Mouse (Mus musculus) midbrain, postnatal 0 days (tissue): ENCODE measurements around the gene Psen2. TPM values are rescaled to one million over a fixed set of nuclear protein-coding genes. Genes with fewer than 3 reads are reported as not detected.

Experiments used
- ATAC-seq: fragments of 200-750 bp; cut with Nextera tagmentation; 2 replicates; pipeline ENCODE4 v1.8.0; 2017; ENCODE audit warnings: moderate number of reproducible peaks, mild to moderate bottlenecking, moderate TSS enrichment, moderate library complexity; ENCODE audit not compliant: low FRiP score
- DNase-seq: peaks from one replicate; pipeline ENCODE4 v3.0.0-alpha.2; 2015; ENCODE audit warnings: low spot score
- H3K27ac ChIP-seq: fragments of 300-500 bp; sonication (generic); 2 replicates; pipeline ENCODE4 v1.5.1; 2014; ENCODE audit warnings: low read depth, mild to moderate bottlenecking, low read length, mixed read lengths
- H3K27me3 ChIP-seq: fragments of 300-500 bp; sonication (generic); 2 replicates; pipeline ENCODE4 v1.6.1; 2014; ENCODE audit warnings: low read length, control low read depth, mixed read lengths; ENCODE audit not compliant: insufficient read depth
- H3K36me3 ChIP-seq: fragments of 300-500 bp; sonication (generic); 2 replicates; pipeline ENCODE4 v1.6.1; 2014; ENCODE audit warnings: low read length, control low read depth, mixed read lengths; ENCODE audit not compliant: insufficient read depth
- H3K4me1 ChIP-seq: fragments of 300-500 bp; sonication (generic); 2 replicates; pipeline ENCODE4 v1.6.1; 2014; ENCODE audit warnings: mild to moderate bottlenecking, control low read depth, antibody characterized with exemption, low read length, mixed read lengths; ENCODE audit not compliant: insufficient read depth
- H3K4me2 ChIP-seq: fragments of 300-500 bp; sonication (generic); 2 replicates; pipeline ENCODE4 v1.6.1; 2014; ENCODE audit warnings: low read depth, mild to moderate bottlenecking, low read length, mixed read lengths; ENCODE audit not compliant: poor library complexity, severe bottlenecking
- H3K4me3 ChIP-seq: fragments of 300-500 bp; sonication (generic); 2 replicates; pipeline ENCODE4 v1.5.1; 2014; ENCODE audit warnings: low read depth, mild to moderate bottlenecking, low read length, moderate library complexity
- H3K9ac ChIP-seq: fragments of 300-500 bp; sonication (generic); replicated peaks from 2 replicates; pipeline ENCODE4 v1.6.1; 2014; ENCODE audit warnings: mild to moderate bottlenecking, low read length, moderate library complexity, mixed read lengths; ENCODE audit not compliant: poor library complexity, severe bottlenecking
- H3K9me3 ChIP-seq: fragments of 300-500 bp; sonication (generic); 2 replicates; pipeline ENCODE4 v1.6.1; 2016; ENCODE audit warnings: low read length, control low read depth
- CTCF ChIP-seq: IDR thresholded peaks from 2 replicates; pipeline ENCODE4 v1.5.1; 2016; ENCODE audit warnings: antibody characterized with exemption, mild to moderate bottlenecking
- WGBS: fragments of 180-500 bp; shearing (Covaris S2); extraction: QIAGEN DNeasy Blood & Tissue Kit; methylation state at CpG from one replicate; pipeline ENCODE4 v1.1.7; 2014; 5-methylcytosine and 5-hydroxymethylcytosine counted together
- polyA plus RNA-seq: library from polyadenylated mRNA; unstranded; fragments of >200 nt; fragmentation: Nextera tagmentation; extraction: Ambion mirVana; gene quantifications from 2 replicates; pipeline ENCODE4 v1.2.1, GENCODE M21; 2015
- total RNA-seq: library from RNA; depleted of rRNA; stranded (reverse); fragments of >200 nt; gene quantifications from 2 replicates; pipeline ENCODE4 v1.2.3, GENCODE M21; 2014; rRNA removed

The Psen2 gene
- total RNA-seq (30.6 and 32.1 TPM in 2 replicates), polyA plus RNA-seq (22.0 and 24.5 TPM in 2 replicates)

DNA sequence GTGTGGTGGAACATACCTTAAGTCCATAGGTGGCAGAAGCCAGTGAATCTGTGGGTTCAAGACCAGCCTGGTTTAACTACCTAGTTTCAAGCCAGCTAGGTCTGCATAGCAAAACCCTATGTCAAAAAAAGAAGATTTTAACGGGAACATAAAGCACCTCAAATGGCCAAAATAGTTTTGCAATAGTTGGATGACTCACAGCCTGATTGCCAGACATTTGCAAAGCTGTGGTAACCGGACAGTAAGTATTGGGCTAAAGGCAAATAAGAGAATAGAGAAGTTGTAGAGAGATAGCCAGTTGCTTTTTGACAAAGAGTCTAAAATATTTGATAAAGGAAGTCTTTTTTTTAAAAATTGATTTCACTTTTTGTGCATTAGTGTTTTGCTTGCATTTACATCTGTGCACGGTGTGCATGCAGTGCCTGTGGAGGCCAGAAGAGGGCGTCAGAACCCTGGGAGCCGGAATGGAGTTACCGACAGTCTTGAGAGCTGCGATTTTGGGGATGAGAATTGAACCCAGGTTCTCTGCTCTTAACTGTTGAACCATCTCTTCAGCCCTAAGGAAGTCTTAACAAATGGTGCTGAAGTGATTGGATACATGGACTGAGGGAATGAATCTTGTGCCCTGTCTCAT is at the start of gene Psen2:
Gene Psen2 (minus strand): TSS at position 75 of the 634 bp plus-strand sequence.
- Histone ChIP-seq H3K9ac (no peak within 1 kb of the TSS), H3K4me3 (no peak within 1 kb of the TSS), H3K9me3 (no peaks in the 10 kb centered on the region), H3K27ac (no peak within 1 kb of the TSS), H3K4me1 (no peaks in the 10 kb centered on the region), H3K4me2 (no peak within 1 kb of the TSS), H3K27me3 (no peaks in the 10 kb centered on the region), H3K36me3 (no peaks in the 10 kb centered on the region)
- no peak for ATAC-seq
- DNase-seq = no peak
- peak; percentile 67 for TF ChIP-seq CTCF
- 22% methylated on average over 7 of the region's 7 CpGs for WGBS

DNA sequence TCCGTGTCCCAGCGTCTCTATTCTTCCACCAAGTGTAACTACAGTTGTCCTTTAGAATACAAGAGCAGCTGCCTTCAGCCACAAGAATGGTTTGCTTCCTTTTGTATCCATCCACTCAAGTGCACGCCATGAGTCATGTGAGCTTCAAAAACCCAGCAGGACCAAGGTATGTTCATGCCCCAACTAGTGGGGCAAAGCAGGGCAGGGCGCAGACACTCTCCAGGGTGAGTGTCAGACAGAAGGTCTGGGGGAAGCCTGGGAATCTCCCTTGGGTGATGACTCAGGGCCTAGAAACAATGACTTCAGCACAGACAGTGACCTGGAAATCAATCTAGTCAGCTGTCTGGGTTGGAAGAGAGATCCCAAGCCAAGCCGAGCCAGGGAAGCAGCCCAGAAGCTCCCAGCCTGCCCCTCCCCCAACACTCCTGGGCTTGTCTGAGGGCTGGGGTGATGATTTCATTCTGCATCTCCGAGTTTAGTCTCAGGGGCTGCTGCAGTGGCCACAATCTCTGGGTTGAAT is 49.6 kb upstream of the Psen2 start:
- no peaks in the 10 kb centered on the region for H3K9me3 ChIP-seq
- ATAC-seq = peak; percentile 70
- 25% methylated on average over 6 of the region's 6 CpGs for WGBS
- H3K36me3 ChIP-seq = no peaks in the 10 kb centered on the region
- TF ChIP-seq CTCF = no peak
- peak overlapping the region; percentile 46 for H3K4me2 ChIP-seq
- no peak overlapping the region for H3K4me3 ChIP-seq
- H3K27ac ChIP-seq = no peak overlapping the region
- H3K27me3 ChIP-seq = no peaks in the 10 kb centered on the region
- peak; percentile 83 for DNase-seq
- H3K4me1 ChIP-seq = 0 out of 2 replicates have a peak, but pooled peaks cover 10% of the 10 kb centered on the region
- 0 out of 2 replicates have a peak overlapping the region, but pooled peaks have one; percentile 40 for H3K9ac ChIP-seq

DNA sequence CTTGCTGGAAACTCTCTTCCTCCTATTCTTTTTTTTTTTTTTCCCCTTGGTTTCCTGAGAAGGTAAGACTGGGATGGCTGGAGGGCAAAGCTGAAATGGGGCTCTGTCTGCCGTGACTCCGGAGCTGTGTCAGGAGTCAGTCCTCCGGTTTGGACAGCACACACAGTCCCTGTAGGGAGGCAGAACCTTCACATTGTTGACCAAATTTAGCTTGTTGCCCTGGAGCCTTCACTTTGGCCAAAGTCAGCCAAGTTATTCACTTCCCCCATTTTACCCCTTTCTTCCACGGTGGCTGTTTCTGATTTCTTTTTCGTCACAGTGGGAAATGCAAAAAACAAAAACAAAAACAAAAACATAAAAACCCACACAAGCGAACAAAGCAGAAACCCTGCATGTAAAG is 49.0 kb upstream of the Psen2 start:
- DNase-seq (peak; percentile 55), ATAC-seq (no peak)
- Histone ChIP-seq H3K4me1 (0 out of 2 replicates have a peak, but pooled peaks cover 10% of the 10 kb centered on the region), H3K27ac (no peak overlapping the region), H3K27me3 (no peaks in the 10 kb centered on the region), H3K4me2 (no peak overlapping the region), H3K9ac (no peak overlapping the region), H3K9me3 (no peaks in the 10 kb centered on the region), H3K36me3 (no peaks in the 10 kb centered on the region), H3K4me3 (no peak overlapping the region)
- TF ChIP-seq CTCF = no peak
- WGBS = 66% methylated on average over 6 of the region's 6 CpGs

DNA sequence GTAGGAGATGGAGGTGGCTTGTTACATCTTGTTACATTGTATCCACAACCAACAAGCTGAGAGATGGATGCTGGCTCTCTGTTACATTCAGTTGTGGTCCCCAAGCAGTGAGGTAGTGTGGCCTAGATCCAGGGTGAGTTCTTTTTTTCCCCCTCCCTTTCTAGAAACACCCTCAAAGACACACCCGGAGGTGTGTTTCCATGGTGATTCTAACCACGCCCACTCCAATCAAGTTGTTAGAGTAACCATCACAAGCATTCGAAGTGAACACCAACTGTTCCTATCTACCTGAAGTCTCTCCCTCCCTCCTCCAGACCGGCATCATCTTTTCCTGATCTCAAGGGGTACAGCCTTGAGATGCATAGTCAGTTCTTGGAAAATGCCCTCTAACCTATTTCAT is 45.7 kb upstream of the Psen2 start:
- no peak for ATAC-seq
- Histone ChIP-seq H3K9me3 (no peaks in the 10 kb centered on the region), H3K4me2 (no peak overlapping the region), H3K4me1 (0 out of 2 replicates have a peak, but pooled peaks cover 10% of the 10 kb centered on the region), H3K27me3 (no peaks in the 10 kb centered on the region), H3K27ac (no peak overlapping the region), H3K4me3 (no peak overlapping the region), H3K9ac (no peak overlapping the region), H3K36me3 (no peaks in the 10 kb centered on the region)
- no peak for TF ChIP-seq CTCF
- WGBS = 75% methylated on average over 4 of the region's 4 CpGs
- no peak for DNase-seq

DNA sequence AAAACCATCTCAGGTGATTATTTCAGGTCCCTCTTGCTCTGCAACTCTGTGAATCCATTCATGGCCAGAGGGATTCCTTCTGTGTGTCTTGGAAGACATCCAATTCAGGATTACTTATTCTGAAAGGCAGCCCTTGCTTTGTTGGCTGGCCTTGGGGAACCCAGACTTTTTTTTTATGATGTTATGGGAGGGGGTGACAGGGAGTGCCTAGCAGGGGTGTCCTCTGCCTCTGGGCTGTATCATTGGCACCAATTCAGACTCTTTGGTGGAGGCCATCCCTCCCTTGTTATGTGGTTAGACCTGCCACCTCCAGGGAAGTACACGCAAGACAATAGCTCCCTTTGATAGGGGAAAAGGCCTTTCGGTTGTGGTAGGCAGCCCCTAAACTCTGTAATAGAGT is 44.4 kb upstream of the Psen2 start:
- no peak for DNase-seq
- ATAC-seq = no peak
- no peaks in the 10 kb centered on the region for H3K36me3 ChIP-seq
- no peak overlapping the region for H3K4me2 ChIP-seq
- WGBS = 41% methylated on average over 2 of the region's 2 CpGs
- no peak for TF ChIP-seq CTCF
- no peak overlapping the region for H3K27ac ChIP-seq
- H3K9ac ChIP-seq = no peak overlapping the region
- no peak overlapping the region for H3K4me3 ChIP-seq
- H3K4me1 ChIP-seq = no peaks in the 10 kb centered on the region
- no peaks in the 10 kb centered on the region for H3K27me3 ChIP-seq
- H3K9me3 ChIP-seq = no peaks in the 10 kb centered on the region

DNA sequence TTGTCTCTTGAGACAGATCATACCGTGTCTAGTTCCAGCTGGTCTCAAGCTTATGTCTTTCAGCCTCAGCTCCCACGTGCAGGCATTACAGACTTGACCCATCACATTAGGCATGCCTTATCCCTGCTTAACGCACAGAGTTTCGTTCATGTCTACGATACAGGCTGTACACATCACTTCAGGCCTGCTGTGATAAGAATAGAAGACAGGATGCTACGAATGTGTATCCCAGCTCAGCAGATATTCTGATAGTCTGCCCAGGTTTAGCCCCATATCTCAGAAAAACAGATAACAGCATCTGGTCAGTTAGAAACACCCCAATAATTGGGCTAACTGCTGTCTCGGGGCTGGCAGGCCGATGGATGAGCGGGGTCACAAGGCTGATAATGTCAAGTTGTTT is 43.7 kb upstream of the Psen2 start:
- no peak overlapping the region for H3K9ac ChIP-seq
- no peak overlapping the region for H3K27ac ChIP-seq
- H3K9me3 ChIP-seq = no peaks in the 10 kb centered on the region
- no peaks in the 10 kb centered on the region for H3K36me3 ChIP-seq
- no peaks in the 10 kb centered on the region for H3K27me3 ChIP-seq
- H3K4me3 ChIP-seq = no peak overlapping the region
- DNase-seq (no peak), ATAC-seq (no peak)
- H3K4me2 ChIP-seq = no peak overlapping the region
- H3K4me1 ChIP-seq = no peaks in the 10 kb centered on the region
- TF ChIP-seq CTCF = no peak
- WGBS = 74% methylated on average over 9 of the region's 9 CpGs
